Mouse (Mus musculus): ENCODE measurements at regions not wholly inside any gene's neighbourhood (a gene's known extent, or its start where the extent isn't known, plus 50 kb on each side); places are given as distances from the start of the nearest gene placed in this dataset.

DNA sequence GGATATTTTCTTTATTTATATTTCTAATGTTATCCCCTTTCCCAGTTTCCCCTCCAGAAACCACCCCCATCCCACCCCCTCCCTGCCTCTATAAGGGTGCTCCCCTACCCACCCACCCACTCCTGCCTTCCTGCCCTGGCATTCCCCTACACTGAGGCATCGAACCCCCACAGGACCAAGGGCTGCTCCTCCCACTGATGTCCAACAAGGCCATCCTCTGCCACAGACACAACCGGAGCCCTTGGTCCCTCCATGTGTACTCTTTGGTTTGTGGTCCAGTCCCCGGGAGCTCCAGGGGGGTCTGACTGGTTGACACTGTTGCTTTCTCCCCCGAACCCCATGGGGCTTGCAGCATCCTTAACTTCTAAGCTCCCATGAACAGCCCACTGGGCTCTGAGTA, 688.4 kb downstream of the Basp1 start:
- TF ChIP-seq CTCF (IDR thresholded peaks at IDR 0.05; ENCODE audit: low read depth, low read length) (no peak), EP300 (IDR thresholded peaks at IDR 0.05; ENCODE audit: insufficient read depth, low read depth, low read length) (no peak)

Data from ES-Bruce4 (cell line).